Mouse (Mus musculus) thymus, postnatal 0 days (tissue): ENCODE data around the gene Taf9b. TPM values are rescaled to one million over a fixed set of nuclear protein-coding genes. Genes with fewer than 3 reads are reported as not detected.

Source experiments
- polyA plus RNA-seq: library from polyadenylated mRNA; unstranded; fragments of >200 nt; fragmentation: Nextera tagmentation; extraction: Ambion mirVana; gene quantifications from 2 replicates; pipeline ENCODE4 v1.2.1, GENCODE M21; 2015

Taf9b gene
- polyA plus RNA-seq, 1 experiment from 2014 or later: 10.8 TPM

Other genes starting within 250 kb of the Taf9b start
- gene Magt1, start 209.3 kb downstream of the Taf9b start, polyA plus RNA-seq: 43.2 and 44.9 TPM in 2 replicates
- gene Cox7b, start 205.5 kb downstream of the Taf9b start, polyA plus RNA-seq: 400 and 489 TPM in 2 replicates
- 9.1 and 9.5 TPM in 2 replicates for gene Atp7a, start 193.9 kb downstream of the Taf9b start, polyA plus RNA-seq
- 0.87 and 0.89 TPM in 2 replicates for gene Tlr13, start 78.0 kb downstream of the Taf9b start, polyA plus RNA-seq
- 236 and 245 TPM in 2 replicates for gene Pgk1, start 34.1 kb downstream of the Taf9b start, polyA plus RNA-seq
- not detected in 2 replicates for gene Fnd3c2, start 34.2 kb upstream of the Taf9b start, polyA plus RNA-seq